Mouse (Mus musculus): Measurements from ENCODE around the gene F2.

The F2 gene

GRCm38 (mm10) chr2:91580894-91581293 lies 55.3 kb downstream of the F2 start:
- in situ Hi-C loops (cut with MboI, MseI): loop anchor here (10.0 kb wide), 1 partner anchor 1614 kb away; no protein-coding TSS in a partner anchor
